Mouse (Mus musculus) lung, embryonic 14.5 days (tissue): ENCODE measurements around the gene Ahdc1. TPM values are rescaled to one million over a fixed set of nuclear protein-coding genes. Genes with fewer than 3 reads are reported as not detected.

ENCODE experiments used
- ATAC-seq: fragments of 200-750 bp; cut with Nextera tagmentation; 2 replicates; pipeline ENCODE4 v1.8.0; 2017; ENCODE audit warnings: mild to moderate bottlenecking, moderate TSS enrichment, moderate library complexity; ENCODE audit not compliant: insufficient read depth
- DNase-seq: peaks from one replicate; pipeline ENCODE4 v3.0.0-alpha.2; 2015
- H3K27ac ChIP-seq: fragments of 300-500 bp; sonication (generic); 2 replicates; pipeline ENCODE4 v1.5.1; 2014; ENCODE audit warnings: low read depth, mild to moderate bottlenecking, moderate library complexity
- H3K27me3 ChIP-seq: fragments of 300-500 bp; sonication (generic); 2 replicates; pipeline ENCODE4 v1.6.1; 2014; ENCODE audit warnings: low read length, control low read depth; ENCODE audit not compliant: insufficient read depth
- H3K36me3 ChIP-seq: fragments of 300-500 bp; sonication (generic); 2 replicates; pipeline ENCODE4 v1.6.1; 2014; ENCODE audit warnings: control low read depth; ENCODE audit not compliant: insufficient read depth
- H3K4me1 ChIP-seq: fragments of 300-500 bp; sonication (generic); 2 replicates; pipeline ENCODE4 v1.6.1; 2014; ENCODE audit warnings: antibody characterized with exemption, control low read depth; ENCODE audit not compliant: insufficient read depth
- H3K4me2 ChIP-seq: fragments of 300-500 bp; sonication (generic); 2 replicates; pipeline ENCODE4 v1.6.1; 2014; ENCODE audit warnings: mild to moderate bottlenecking
- H3K4me3 ChIP-seq: fragments of 300-500 bp; sonication (generic); 2 replicates; pipeline ENCODE4 v1.5.1; 2014; ENCODE audit warnings: low read depth, low read length
- H3K9ac ChIP-seq: fragments of 300-500 bp; sonication (generic); 2 replicates; pipeline ENCODE4 v1.6.1; 2014
- H3K9me3 ChIP-seq: fragments of 300-500 bp; sonication (generic); 2 replicates; pipeline ENCODE4 v1.6.1; 2016; ENCODE audit warnings: low read depth, low read length, control low read depth
- CTCF ChIP-seq: IDR thresholded peaks from 2 replicates; pipeline ENCODE4 v1.5.1; 2016; ENCODE audit warnings: antibody characterized with exemption, low read depth
- WGBS: fragments of 180-500 bp; shearing (Covaris S2); extraction: QIAGEN DNeasy Blood & Tissue Kit; methylation state at CpG from one replicate; pipeline ENCODE4 v1.1.7; 2014; 5-methylcytosine and 5-hydroxymethylcytosine counted together
- polyA plus RNA-seq: library from polyadenylated mRNA; unstranded; fragments of >200 nt; fragmentation: Nextera tagmentation; extraction: Ambion mirVana; gene quantifications from 2 replicates; pipeline ENCODE4 v1.2.1, GENCODE M21; 2014

The Ahdc1 gene
- polyA plus RNA-seq, 1 experiment from 2014 or later = 10.5 TPM

DNA sequence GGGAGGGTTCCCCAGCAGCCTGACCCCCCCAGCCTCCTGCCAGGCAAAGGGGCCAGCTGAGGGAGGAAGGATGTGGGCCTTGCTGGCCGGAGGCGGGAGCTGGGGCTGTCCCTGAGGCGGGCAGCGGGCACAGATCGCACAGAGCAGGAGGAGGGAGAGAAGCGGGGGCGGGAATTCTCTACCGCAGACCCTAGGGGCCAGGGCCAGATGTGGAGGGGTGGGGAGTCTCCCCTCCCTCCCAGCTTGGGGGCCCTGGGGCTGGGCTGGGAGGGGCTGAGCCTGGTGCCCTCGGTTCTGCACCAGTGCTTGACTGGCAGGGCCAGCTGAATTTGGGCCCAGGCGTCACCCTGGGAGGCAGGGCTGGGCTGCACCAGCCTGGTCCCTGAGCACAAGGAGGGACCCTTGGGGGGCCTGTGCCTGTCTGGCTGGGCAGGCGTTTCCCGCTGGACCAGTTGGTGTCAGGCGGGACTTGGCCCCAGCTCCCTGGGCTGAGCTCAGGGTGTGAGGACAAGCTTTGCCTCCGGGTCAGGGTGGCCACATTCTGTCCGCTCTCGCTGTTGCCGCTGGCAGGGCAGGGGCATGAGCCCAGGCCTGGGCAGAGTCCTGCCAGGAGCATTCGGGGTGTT lies 2.3 kb downstream of the Ahdc1 start:
- 4% methylated on average over 16 of the region's 18 CpGs for WGBS
- Histone ChIP-seq H3K27me3 (peaks cover 12% of the 10 kb centered on the region), H3K9ac (peak overlapping the region; percentile 95), H3K27ac (peak overlapping the region; percentile 96), H3K36me3 (peaks cover 12% of the 10 kb centered on the region; the same call in 1 of the 2 replicates), H3K9me3 (no peaks in the 10 kb centered on the region), H3K4me2 (peak overlapping the region; percentile 94), H3K4me1 (peaks cover 35% of the 10 kb centered on the region), H3K4me3 (peak overlapping the region; percentile 95)
- ATAC-seq (peak; percentile 14), DNase-seq (no peak)
- no peak for TF ChIP-seq CTCF

DNA sequence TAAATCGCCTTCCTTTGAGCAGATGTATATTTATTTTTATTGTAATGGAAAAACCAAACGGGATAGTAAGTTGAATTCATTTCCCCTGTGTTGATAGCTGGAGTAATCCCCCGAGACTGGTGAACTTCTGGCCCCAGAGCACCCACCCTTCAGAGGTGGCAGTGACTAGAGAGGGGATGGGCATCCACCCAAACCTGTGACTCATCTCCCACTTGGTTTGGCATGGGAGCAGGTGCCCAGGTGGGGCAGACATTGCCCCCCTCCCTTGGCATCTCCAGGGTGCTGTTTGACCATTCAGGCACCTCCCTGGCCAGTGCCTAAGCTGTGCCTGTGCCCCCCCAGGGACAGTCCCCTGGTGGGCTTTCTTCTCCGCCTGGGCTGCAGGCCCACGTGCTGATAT lies 3.0 kb downstream of the Ahdc1 start:
- Histone ChIP-seq H3K9me3 (no peaks in the 10 kb centered on the region), H3K4me2 (peak overlapping the region; percentile 94), H3K4me3 (peak overlapping the region; percentile 95), H3K27me3 (peaks cover 12% of the 10 kb centered on the region), H3K27ac (peak overlapping the region; percentile 96; the same call in 1 of the 2 replicates), H3K9ac (no peak overlapping the region; the same call in 1 of the 2 replicates), H3K4me1 (peaks cover 37% of the 10 kb centered on the region), H3K36me3 (peaks cover 13% of the 10 kb centered on the region; the same call in 1 of the 2 replicates)
- WGBS = 27% methylated on average over 5 of the region's 5 CpGs
- TF ChIP-seq CTCF = no peak
- ATAC-seq = no peak
- DNase-seq = no peak

DNA sequence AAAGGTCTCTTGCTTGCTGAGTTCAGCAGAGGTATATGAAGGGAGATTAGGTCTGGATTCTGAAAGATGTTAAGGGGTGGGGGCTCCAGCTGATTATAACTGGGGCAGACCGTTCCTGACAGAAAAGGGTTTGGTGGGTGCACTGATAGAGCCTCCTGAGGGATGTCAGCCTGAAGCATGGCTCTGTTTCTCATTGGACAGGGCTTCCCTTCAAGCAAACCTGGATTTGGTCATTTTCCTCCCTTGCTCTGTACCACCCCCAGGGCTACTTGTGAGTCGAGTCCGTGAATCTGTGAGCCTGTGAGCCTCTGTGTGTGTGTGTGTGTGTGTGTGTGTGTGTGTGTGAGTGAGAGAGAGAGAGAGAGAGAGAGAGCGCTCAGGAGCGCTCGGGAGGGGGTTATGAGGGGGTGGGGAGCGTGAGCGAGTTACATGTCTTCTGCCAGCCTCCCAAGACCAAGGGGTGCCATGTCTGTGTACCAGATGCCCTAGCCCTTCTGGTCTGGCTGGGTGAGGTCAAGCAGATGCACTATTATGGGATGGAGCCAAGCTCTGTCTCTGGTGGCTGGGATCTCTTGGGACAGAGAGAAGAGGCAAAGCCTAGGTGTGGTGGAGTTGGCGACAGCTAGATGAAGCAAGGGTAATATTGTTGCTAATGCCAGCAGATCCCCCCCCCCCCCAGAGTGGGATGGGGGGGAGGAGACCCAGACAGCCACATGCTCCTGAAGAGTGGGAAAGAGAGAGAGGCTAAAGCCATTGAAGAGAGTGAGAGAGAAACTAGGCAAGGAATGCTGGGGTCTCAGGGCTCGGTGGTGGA lies 4.0 kb downstream of the Ahdc1 start:
- Histone ChIP-seq H3K9me3 (no peaks in the 10 kb centered on the region), H3K36me3 (peaks cover 18% of the 10 kb centered on the region; the same call in 1 of the 2 replicates), H3K4me3 (0 out of 2 replicates have a peak overlapping the region, but pooled peaks have one; percentile 2), H3K4me2 (peak overlapping the region; percentile 94), H3K4me1 (peaks cover 40% of the 10 kb centered on the region), H3K27me3 (peaks cover 4% of the 10 kb centered on the region), H3K27ac (peak overlapping the region; percentile 96; the same call in 1 of the 2 replicates), H3K9ac (no peak overlapping the region; the same call in 1 of the 2 replicates)
- 33% methylated on average over 10 of the region's 10 CpGs for WGBS
- no peak for DNase-seq
- no peak for TF ChIP-seq CTCF
- ATAC-seq = no peak

DNA sequence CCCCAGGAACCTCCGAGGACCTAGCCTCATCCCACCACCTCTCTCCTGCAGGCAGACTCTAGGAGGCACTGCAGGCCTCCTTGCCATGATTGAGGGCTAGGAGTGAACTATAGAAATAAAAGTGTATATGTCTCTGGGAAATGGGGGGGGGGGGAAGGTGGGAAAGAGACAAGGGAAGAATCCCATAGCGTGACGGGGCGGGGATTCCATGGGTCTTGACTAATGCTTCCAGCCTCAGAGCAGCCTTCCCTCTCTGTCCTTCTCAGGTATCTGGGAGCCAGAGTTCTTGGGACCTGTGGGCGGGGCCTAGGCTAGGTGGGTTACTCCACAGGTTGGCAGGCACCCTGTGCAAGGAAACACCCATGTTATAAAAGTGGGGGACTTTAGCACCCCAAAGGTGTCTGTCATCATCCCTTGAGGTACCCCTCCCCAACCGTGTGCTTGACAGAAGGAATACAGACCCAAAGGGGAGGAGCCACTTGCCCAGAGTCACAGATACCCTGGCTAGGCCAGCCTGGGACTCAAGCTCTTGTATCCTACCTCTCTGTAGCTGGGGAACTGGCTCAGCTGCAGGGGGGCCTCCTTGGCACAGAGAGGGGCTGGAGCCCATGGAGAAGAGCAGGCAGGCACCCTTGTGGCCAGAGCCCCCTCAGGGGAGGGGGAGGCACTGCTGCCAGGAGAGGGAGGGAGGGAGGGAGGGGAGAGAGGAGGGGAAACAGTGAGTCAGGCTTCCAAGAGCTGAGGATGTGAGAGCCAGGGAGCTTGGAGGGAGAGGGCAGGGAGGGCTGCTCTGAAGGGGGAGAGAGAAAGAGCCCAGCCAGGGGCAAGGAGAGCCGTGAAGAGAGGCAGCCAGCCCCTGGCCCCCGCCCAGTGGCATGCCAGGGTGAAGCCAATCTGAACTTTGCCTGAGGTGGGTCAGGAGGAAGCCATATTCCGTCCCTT lies 4.9 kb downstream of the Ahdc1 start:
- peak; percentile 32; the same call in 1 of the 2 replicates for TF ChIP-seq CTCF
- H3K9me3 ChIP-seq = no peaks in the 10 kb centered on the region
- H3K4me3 ChIP-seq = no peak overlapping the region
- WGBS = 25% methylated on average over 9 of the region's 9 CpGs
- peak; percentile 7; the same call in 1 of the 2 replicates for ATAC-seq
- H3K4me1 ChIP-seq = peaks cover 45% of the 10 kb centered on the region
- H3K36me3 ChIP-seq = peaks cover 20% of the 10 kb centered on the region; the same call in 1 of the 2 replicates
- peak overlapping the region; percentile 22; the same call in 1 of the 2 replicates for H3K9ac ChIP-seq
- H3K27me3 ChIP-seq = no peaks in the 10 kb centered on the region
- peak overlapping the region; percentile 94; the same call in 1 of the 2 replicates for H3K4me2 ChIP-seq
- peak overlapping the region; percentile 71 for H3K27ac ChIP-seq
- peak; percentile 59 for DNase-seq

DNA sequence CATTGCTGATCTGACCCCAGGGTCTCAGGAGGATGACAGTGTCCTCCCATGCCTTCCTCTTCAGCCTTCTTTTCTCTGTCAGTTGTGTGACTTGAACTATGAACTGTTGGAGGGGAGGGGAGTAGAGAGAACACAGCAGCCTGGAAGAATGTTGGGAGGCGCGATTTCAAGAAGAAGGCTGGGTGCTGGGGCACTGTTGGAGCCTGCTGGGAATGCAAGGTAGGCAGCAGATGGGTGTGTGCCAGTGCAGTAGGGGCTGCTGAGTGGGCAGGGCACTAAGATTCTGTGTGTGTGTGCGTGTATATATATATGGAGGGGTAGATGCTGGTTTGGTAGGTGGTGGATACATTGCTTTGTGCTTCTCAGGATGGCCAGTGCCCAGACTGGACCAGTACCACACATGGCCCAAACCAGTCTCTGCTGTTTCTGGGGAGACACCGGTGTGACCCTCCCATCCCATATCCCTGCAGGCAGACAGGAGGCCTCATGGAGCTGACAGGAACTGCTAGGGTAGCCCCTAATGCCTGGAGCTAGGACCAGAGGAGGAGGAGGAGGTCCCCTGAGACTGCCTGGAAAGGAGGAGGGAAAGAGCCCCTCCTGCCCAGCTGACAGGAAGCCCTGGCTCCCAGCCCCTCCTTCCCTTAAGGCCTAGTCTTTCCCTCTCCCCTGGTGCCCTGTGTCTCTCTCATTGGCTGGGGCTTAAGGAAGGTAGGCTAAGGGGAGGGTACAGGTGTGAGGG lies 5.8 kb downstream of the Ahdc1 start:
- H3K9me3 ChIP-seq = no peaks in the 10 kb centered on the region
- TF ChIP-seq CTCF = no peak
- H3K4me2 ChIP-seq = peak overlapping the region; percentile 21; the same call in 1 of the 2 replicates
- WGBS = 42% methylated on average over 4 of the region's 4 CpGs
- H3K4me3 ChIP-seq = no peak overlapping the region
- H3K27me3 ChIP-seq = no peaks in the 10 kb centered on the region
- peaks cover 54% of the 10 kb centered on the region for H3K4me1 ChIP-seq
- ATAC-seq (no peak; the same call in 1 of the 2 replicates), DNase-seq (peak; percentile 64)
- peak overlapping the region; percentile 71; the same call in 1 of the 2 replicates for H3K27ac ChIP-seq
- H3K9ac ChIP-seq = peak overlapping the region; percentile 22; the same call in 1 of the 2 replicates
- peaks cover 20% of the 10 kb centered on the region; the same call in 1 of the 2 replicates for H3K36me3 ChIP-seq
